Mouse (Mus musculus) yolk sac, embryonic 10.5 days (tissue): Measurements from ENCODE around the gene Gm11213.

Experiments
- DNase-seq: peaks from one replicate; pipeline ENCODE4 v3.0.0-alpha.2; 2017; ENCODE audit warnings: low spot score

Gene Gm11213

GRCm38 (mm10) chr4:63580078-63580477, 25.0 kb downstream of the Gm11213 start:
- no peak for DNase-seq

- DNase-seq = no peak
These were observed 25.4 kb downstream of the Gm11213 start for GRCm38 (mm10) chr4:63579649-63580048.

- DNase-seq = no peak
These were observed 32.4 kb downstream of the Gm11213 start for GRCm38 (mm10) chr4:63572621-63573020.

GRCm38 (mm10) chr4:63570208-63570781, 34.8 kb downstream of the Gm11213 start:
- DNase-seq = no peak

GRCm38 (mm10) chr4:63569322-63569721, 35.7 kb downstream of the Gm11213 start:
- DNase-seq = no peak

- no peak for DNase-seq
These were observed 37.2 kb downstream of the Gm11213 start for GRCm38 (mm10) chr4:63567712-63568390.

GRCm38 (mm10) chr4:63562742-63563141, 42.3 kb downstream of the Gm11213 start:
- no peak for DNase-seq

- peak; percentile 69 for DNase-seq
These were observed 43.0 kb downstream of the Gm11213 start for GRCm38 (mm10) chr4:63561861-63562675.

- peak; percentile 28 for DNase-seq
These were observed 45.0 kb downstream of the Gm11213 start for GRCm38 (mm10) chr4:63560079-63560478.

GRCm38 (mm10) chr4:63559127-63559697, 45.8 kb downstream of the Gm11213 start:
- DNase-seq = no peak

- DNase-seq = peak; percentile 85
These were observed 46.5 kb downstream of the Gm11213 start, which contains the start of gene Tmem268 for GRCm38 (mm10) chr4:63558407-63559081. Tmem268 (plus strand) TSS chr4:63558781.

GRCm38 (mm10) chr4:63557124-63558059, 47.7 kb downstream of the Gm11213 start:
- peak; percentile 71 for DNase-seq

- peak; percentile 16 for DNase-seq
These were observed 48.4 kb downstream of the Gm11213 start for GRCm38 (mm10) chr4:63556665-63557064.

GRCm38 (mm10) chr4:63555111-63555510, 50.0 kb downstream of the Gm11213 start:
- no peak for DNase-seq

- no peak for DNase-seq
These were observed 50.4 kb downstream of the Gm11213 start for GRCm38 (mm10) chr4:63554616-63555015.

- DNase-seq = peak; percentile 23
These were observed 51.1 kb downstream of the Gm11213 start for GRCm38 (mm10) chr4:63553789-63554576.

- DNase-seq = no peak
These were observed 52.2 kb downstream of the Gm11213 start for GRCm38 (mm10) chr4:63552865-63553264.

- DNase-seq = no peak
These were observed 54.2 kb downstream of the Gm11213 start for GRCm38 (mm10) chr4:63550908-63551307.

- no peak for DNase-seq
These were observed 56.6 kb downstream of the Gm11213 start for GRCm38 (mm10) chr4:63548491-63548890.

GRCm38 (mm10) chr4:63547799-63548198, 57.3 kb downstream of the Gm11213 start:
- no peak for DNase-seq
